Mouse (Mus musculus): ENCODE data around the gene Gm10097.

DNA sequence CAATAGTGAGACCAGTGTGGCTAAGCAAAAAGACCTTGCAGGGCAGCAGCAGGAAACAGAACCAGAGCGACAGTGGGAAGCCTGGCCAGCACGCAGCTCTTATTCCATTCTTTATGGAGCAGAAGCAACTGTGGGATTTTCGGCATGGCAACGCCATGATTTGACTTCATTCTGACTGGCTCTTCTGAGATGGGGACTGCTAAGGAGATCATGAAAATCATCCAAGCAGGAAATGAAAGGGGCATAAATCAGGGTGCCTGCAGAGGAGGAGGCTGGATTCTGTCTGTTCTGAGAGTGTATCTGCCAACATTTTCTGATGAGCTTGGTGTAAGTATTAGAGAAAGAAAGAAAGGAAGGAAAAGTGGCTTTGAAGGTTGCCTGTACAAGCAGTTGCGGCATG is 47.2 kb downstream of the Gm10097 start:
- TF ChIP-seq CTCF (IDR thresholded peaks at IDR 0.05): no peak
- TF ChIP-seq POLR2A (IDR thresholded peaks at IDR 0.05; ENCODE audit: insufficient read depth, low read depth, low read length): no peak
